Mouse (Mus musculus) liver, postnatal 0 days (tissue): ENCODE data around the gene Ska3. TPM values are rescaled to one million over a fixed set of nuclear protein-coding genes. Genes with fewer than 3 reads are reported as not detected.

ENCODE experiments used
- ATAC-seq: fragments of 200-750 bp; cut with Nextera tagmentation; 2 replicates; pipeline ENCODE4 v1.8.0; 2017; ENCODE audit warnings: mild to moderate bottlenecking, moderate library complexity
- DNase-seq: peaks from one replicate; pipeline ENCODE4 v3.0.0-alpha.2; 2016
- H3K27ac ChIP-seq: fragments of 300-500 bp; sonication (generic); 2 replicates; pipeline ENCODE4 v1.5.1; 2014; ENCODE audit warnings: antibody characterized with exemption, moderate library complexity, mild to moderate bottlenecking, low read depth
- H3K27me3 ChIP-seq: fragments of 300-500 bp; sonication (generic); 2 replicates; pipeline ENCODE4 v1.6.1; 2014; ENCODE audit warnings: low read length, control low read depth, mixed read lengths; ENCODE audit not compliant: insufficient read depth
- H3K36me3 ChIP-seq: fragments of 300-500 bp; sonication (generic); replicated peaks from 2 replicates; pipeline ENCODE4 v1.6.1; 2014; ENCODE audit warnings: mild to moderate bottlenecking, control low read depth, low read length, moderate library complexity, mixed read lengths; ENCODE audit not compliant: insufficient read depth
- H3K4me1 ChIP-seq: fragments of 300-500 bp; sonication (generic); 2 replicates; pipeline ENCODE4 v1.6.1; 2014; ENCODE audit warnings: antibody characterized with exemption, mild to moderate bottlenecking, control low read depth; ENCODE audit not compliant: insufficient read depth
- H3K4me2 ChIP-seq: fragments of 300-500 bp; sonication (generic); 2 replicates; pipeline ENCODE4 v1.6.1; 2014; ENCODE audit warnings: low read depth, mild to moderate bottlenecking, low read length, moderate library complexity, mixed read lengths
- H3K4me3 ChIP-seq: fragments of 300-500 bp; sonication (generic); 2 replicates; pipeline ENCODE4 v1.5.1; 2014; ENCODE audit warnings: low read depth, low read length
- H3K9ac ChIP-seq: fragments of 300-500 bp; sonication (generic); replicated peaks from 2 replicates; pipeline ENCODE4 v1.6.1; 2014; ENCODE audit warnings: mild to moderate bottlenecking, moderate library complexity
- H3K9me3 ChIP-seq: fragments of 300-500 bp; sonication (generic); 2 replicates; pipeline ENCODE4 v1.6.1; 2016; ENCODE audit warnings: mild to moderate bottlenecking, control low read depth, low read length, mixed read lengths
- CTCF ChIP-seq: sonication (generic); IDR thresholded peaks from 2 replicates; pipeline ENCODE4 v1.5.1; 2016; ENCODE audit warnings: antibody characterized with exemption, low read depth
- EP300 ChIP-seq: IDR thresholded peaks from 2 replicates; pipeline ENCODE4 v1.6.1; 2016; ENCODE audit warnings: antibody characterized with exemption, low read depth, mild to moderate bottlenecking
- WGBS: fragments of 180-500 bp; shearing (Covaris S2); extraction: QIAGEN DNeasy Blood & Tissue Kit; methylation state at CpG from one replicate; pipeline ENCODE4 v1.1.7; 2014; ENCODE audit not compliant: insufficient replicate concordance; 5-methylcytosine and 5-hydroxymethylcytosine counted together
- polyA plus RNA-seq: library from polyadenylated mRNA; unstranded; fragments of >200 nt; fragmentation: Nextera tagmentation; extraction: Ambion mirVana; gene quantifications from 2 replicates; pipeline ENCODE4 v1.2.1, GENCODE M21; 2015

Gene Ska3
- polyA plus RNA-seq: 5.5 and 7.0 TPM in 2 replicates

- ATAC-seq: peak; percentile 96
- Histone ChIP-seq H3K36me3 (peaks cover 13% of the 10 kb centered on the region), H3K27ac (peak within 1 kb of the TSS; percentile 96), H3K9ac (peak within 1 kb of the TSS; percentile 92), H3K4me3 (peak within 1 kb of the TSS; percentile 76), H3K4me1 (peaks cover 11% of the 10 kb centered on the region), H3K4me2 (peak within 1 kb of the TSS; percentile 76), H3K27me3 (no peaks in the 10 kb centered on the region), H3K9me3 (no peaks in the 10 kb centered on the region)
- peak; percentile 94 for DNase-seq
- under 1% methylated on average over 96 of the region's 96 CpGs for WGBS
- TF ChIP-seq EP300: peak; percentile 39; the same call in 1 of the 2 replicates
- no peak; the same call in 1 of the 2 replicates for TF ChIP-seq CTCF
Measured at GRCm38 (mm10) chr14:57825788-57826751, at the start of gene Ska3, which contains the start of gene Mrpl57. Ska3 (minus strand) TSS chr14:57826185. Mrpl57 (plus strand) TSS chr14:57826234.

DNA sequence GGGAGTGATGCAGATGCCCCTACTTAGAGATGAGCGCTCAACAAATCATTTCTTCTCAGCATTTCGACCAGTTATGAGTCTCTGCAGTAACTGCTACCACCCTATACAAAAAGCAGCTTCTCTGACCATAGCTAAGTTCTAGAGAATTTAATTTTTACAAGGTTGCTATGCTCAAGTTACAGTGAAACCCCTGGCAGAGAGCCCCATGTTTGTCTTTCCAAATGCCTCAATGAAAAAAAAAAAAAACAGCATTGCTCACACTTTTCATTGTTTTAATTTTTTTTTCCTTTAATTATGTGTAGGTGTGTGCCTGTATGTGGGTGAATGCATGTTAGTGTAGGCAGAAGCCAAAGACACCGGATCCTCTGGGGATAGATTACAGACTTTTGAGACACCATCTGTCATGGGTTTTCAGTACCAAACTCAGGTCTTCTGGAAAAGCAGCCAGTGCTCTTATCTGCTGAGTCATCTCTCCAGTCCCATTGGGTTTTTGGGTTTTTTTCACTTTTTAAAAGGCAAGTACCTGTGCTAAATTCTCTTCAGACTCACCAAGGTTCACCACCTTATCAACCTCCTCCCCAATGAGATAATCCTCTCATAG is 40.8 kb upstream of the Ska3 start:
- H3K4me1 ChIP-seq: no peaks in the 10 kb centered on the region
- 84% methylated on average over 3 of the region's 3 CpGs for WGBS
- no peaks in the 10 kb centered on the region for H3K9me3 ChIP-seq
- no peak for ATAC-seq
- H3K4me2 ChIP-seq: no peak overlapping the region
- DNase-seq: no peak
- H3K9ac ChIP-seq: no peak overlapping the region
- H3K36me3 ChIP-seq: peaks cover 10% of the 10 kb centered on the region; the same call in 1 of the 2 replicates
- H3K27ac ChIP-seq: no peak overlapping the region
- TF ChIP-seq CTCF: no peak
- H3K4me3 ChIP-seq: no peak overlapping the region
- H3K27me3 ChIP-seq: no peaks in the 10 kb centered on the region

GRCm38 (mm10) chr14:57865256-57865655 is 39.3 kb upstream of the Ska3 start:
- WGBS: 68% methylated on average over 3 of the region's 3 CpGs
- Histone ChIP-seq H3K36me3 (peaks cover 10% of the 10 kb centered on the region; the same call in 1 of the 2 replicates), H3K27me3 (no peaks in the 10 kb centered on the region), H3K9me3 (no peaks in the 10 kb centered on the region), H3K9ac (no peak overlapping the region), H3K4me2 (no peak overlapping the region), H3K4me1 (no peaks in the 10 kb centered on the region), H3K27ac (no peak overlapping the region), H3K4me3 (no peak overlapping the region)
- ATAC-seq: no peak
- TF ChIP-seq EP300 (no peak), CTCF (no peak)
- no peak for DNase-seq

- Histone ChIP-seq H3K4me1 (no peaks in the 10 kb centered on the region), H3K36me3 (peaks cover 6% of the 10 kb centered on the region; the same call in 1 of the 2 replicates), H3K27ac (no peak overlapping the region), H3K4me2 (no peak overlapping the region), H3K9me3 (no peaks in the 10 kb centered on the region), H3K9ac (no peak overlapping the region), H3K4me3 (no peak overlapping the region), H3K27me3 (no peaks in the 10 kb centered on the region)
- 63% methylated on average over 2 of the region's 2 CpGs for WGBS
- no peak for DNase-seq
- no peak for ATAC-seq
- TF ChIP-seq EP300 (no peak), CTCF (no peak)
Measured at GRCm38 (mm10) chr14:57863129-57863528, 37.1 kb upstream of the Ska3 start.

GRCm38 (mm10) chr14:57861987-57862412 is 36.0 kb upstream of the Ska3 start:
- DNase-seq (no peak), ATAC-seq (peak; percentile 77)
- H3K27ac ChIP-seq: no peak overlapping the region
- peaks cover 6% of the 10 kb centered on the region; the same call in 1 of the 2 replicates for H3K36me3 ChIP-seq
- H3K4me1 ChIP-seq: no peaks in the 10 kb centered on the region
- no peak overlapping the region for H3K4me2 ChIP-seq
- TF ChIP-seq EP300: no peak
- TF ChIP-seq CTCF: no peak
- H3K9ac ChIP-seq: no peak overlapping the region
- H3K27me3 ChIP-seq: no peaks in the 10 kb centered on the region
- 70% methylated on average over 4 of the region's 4 CpGs for WGBS
- no peaks in the 10 kb centered on the region for H3K9me3 ChIP-seq
- no peak overlapping the region for H3K4me3 ChIP-seq

GRCm38 (mm10) chr14:57859520-57859919 is 33.5 kb upstream of the Ska3 start:
- no peaks in the 10 kb centered on the region for H3K4me1 ChIP-seq
- no peak overlapping the region for H3K27ac ChIP-seq
- peaks cover 5% of the 10 kb centered on the region for H3K36me3 ChIP-seq
- H3K9me3 ChIP-seq: no peaks in the 10 kb centered on the region
- no peak overlapping the region for H3K4me2 ChIP-seq
- TF ChIP-seq EP300 (no peak), CTCF (no peak)
- no peaks in the 10 kb centered on the region for H3K27me3 ChIP-seq
- ATAC-seq (no peak), DNase-seq (no peak)
- no peak overlapping the region for H3K4me3 ChIP-seq
- H3K9ac ChIP-seq: no peak overlapping the region
